Mouse (Mus musculus) embryo, embryonic 9.5 days (tissue): ENCODE data around the gene Tmem269.

Source experiments
- DNase-seq: peaks from one replicate; pipeline ENCODE4 v3.0.0-alpha.2; 2017; ENCODE audit errors: extremely low spot score

The Tmem269 gene

GRCm38 (mm10) chr4:119238661-119239060 lies 20.6 kb upstream of the Tmem269 start:
- DNase-seq = no peak

GRCm38 (mm10) chr4:119234348-119234747 lies 16.3 kb upstream of the Tmem269 start:
- no peak for DNase-seq

DNA sequence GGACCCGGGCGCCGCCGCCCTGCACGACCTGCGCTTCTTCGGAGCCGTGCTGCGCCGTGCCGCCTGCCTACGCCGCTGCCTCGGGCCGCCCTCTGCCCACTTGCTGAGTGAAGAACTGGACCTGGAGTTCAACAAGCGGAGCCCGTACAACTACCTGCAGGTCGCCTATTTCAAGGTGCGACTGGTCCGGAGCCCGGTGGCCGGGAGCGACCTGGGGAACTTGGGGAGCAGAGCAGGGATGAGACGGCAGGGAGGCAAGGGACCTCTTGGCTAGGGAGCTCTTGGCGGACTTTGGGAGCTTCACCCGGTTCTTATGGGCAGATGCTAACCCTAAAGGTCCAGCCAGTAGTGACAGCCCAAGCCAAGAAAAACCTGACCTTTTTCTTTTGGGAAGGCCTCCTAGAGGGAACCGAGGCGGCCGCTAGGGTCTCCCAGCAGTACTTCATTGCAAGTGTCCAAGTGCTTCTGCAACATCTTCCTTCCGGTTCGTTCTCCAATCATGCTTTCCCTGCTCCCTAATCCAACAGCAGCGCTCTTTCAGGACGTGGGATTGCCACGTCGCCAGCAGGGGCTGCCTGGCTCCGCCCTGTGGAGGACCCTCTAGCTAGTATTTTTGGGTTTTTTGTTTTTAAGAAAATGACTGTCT lies 15.4 kb upstream of the Tmem269 start:
- peak; percentile 74 for DNase-seq

- peak; percentile 97 for DNase-seq
Observed at GRCm38 (mm10) chr4:119232410-119233255, 14.6 kb upstream of the Tmem269 start, which contains the start of the genes AU022252 and P3h1. Gene AU022252, minus strand, starts transcription at chr4:119232712. Gene P3h1, plus strand, starts transcription at chr4:119232915.

DNA sequence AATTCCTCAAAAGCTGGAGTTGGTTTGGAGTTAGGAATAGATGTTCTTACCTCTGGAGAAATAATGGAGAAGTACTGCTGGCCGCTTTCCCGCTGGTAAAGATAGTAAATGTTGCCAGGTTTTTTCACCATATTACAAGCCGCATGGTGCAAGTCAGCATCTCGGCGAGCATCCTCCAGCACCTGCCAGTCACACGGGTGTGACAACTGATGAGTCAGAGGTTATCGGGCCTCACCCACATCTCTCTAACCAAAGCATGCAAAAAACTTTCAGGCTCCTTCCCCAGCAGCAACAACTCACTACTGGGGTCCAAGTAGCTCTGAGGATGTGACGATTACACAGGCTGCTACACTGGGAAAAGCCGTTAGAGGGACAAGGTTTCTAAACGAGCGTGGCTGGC lies 8.7 kb upstream of the Tmem269 start:
- no peak for DNase-seq

GRCm38 (mm10) chr4:119225719-119226118 lies 7.7 kb upstream of the Tmem269 start:
- no peak for DNase-seq

DNA sequence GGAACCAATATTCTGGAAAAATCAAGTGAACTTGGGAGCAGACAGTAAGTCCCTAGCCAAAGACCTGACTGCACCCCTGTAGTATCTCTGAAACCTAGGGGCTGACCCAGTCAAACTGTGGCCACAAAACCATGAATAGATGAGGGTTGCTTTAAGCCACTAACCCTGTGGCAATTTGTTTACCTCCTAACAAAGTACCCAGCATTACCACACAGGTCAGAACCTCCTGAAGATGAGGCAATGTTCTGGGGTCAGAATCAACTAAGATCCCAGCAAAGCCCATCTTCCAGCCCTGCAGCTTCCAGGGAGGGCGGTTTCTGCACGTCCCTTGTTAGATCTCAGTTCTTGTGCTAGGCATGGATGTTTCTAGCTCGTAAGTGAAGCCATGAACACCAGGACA lies 6.5 kb upstream of the Tmem269 start:
- DNase-seq = no peak

GRCm38 (mm10) chr4:119223696-119224095 lies 5.7 kb upstream of the Tmem269 start:
- DNase-seq = peak; percentile 10

GRCm38 (mm10) chr4:119216667-119217066 lies 1.4 kb downstream of the Tmem269 start:
- DNase-seq = no peak

- DNase-seq = peak; percentile 61
Observed at GRCm38 (mm10) chr4:119204672-119205071, 13.3 kb downstream of the Tmem269 start.

- DNase-seq = no peak
Observed at GRCm38 (mm10) chr4:119198105-119198504, 19.9 kb downstream of the Tmem269 start.

DNA sequence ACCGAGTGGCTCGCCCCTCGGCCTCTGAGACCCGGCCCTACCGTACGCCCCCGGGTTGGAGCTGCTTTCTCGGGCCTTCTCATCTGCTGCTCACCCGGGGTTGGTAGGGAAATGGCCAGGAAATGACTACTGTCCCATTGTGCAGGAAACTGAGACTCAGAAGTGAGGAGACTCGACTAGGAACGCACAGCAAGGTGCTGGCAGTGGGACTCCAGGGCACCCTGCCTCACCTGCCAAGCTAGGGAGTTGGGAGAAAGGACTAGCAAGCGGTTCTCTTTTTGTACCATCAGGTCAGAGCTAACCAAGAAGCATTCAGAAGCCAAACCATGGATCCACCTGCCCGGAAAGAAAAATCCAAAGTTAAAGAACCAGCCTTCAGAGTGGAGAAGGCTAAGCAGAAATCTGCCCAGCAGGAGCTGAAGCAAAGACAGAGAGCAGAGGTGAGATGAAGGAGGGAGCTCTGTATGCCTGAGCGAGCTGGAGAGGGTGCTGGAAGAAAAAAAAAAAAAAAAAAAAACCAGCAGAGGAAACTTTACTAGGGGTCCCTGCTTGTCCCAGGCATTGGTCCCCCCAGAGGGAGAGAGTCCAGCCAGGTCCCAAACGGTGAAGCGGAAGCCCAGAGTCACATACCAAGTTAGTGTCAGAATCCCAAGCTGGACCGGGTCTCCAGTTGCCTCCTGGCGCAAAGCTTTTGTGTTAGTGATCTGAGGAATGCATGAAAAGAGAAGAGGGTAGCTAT lies 22.3 kb downstream of the Tmem269 start:
- no peak for DNase-seq

DNA sequence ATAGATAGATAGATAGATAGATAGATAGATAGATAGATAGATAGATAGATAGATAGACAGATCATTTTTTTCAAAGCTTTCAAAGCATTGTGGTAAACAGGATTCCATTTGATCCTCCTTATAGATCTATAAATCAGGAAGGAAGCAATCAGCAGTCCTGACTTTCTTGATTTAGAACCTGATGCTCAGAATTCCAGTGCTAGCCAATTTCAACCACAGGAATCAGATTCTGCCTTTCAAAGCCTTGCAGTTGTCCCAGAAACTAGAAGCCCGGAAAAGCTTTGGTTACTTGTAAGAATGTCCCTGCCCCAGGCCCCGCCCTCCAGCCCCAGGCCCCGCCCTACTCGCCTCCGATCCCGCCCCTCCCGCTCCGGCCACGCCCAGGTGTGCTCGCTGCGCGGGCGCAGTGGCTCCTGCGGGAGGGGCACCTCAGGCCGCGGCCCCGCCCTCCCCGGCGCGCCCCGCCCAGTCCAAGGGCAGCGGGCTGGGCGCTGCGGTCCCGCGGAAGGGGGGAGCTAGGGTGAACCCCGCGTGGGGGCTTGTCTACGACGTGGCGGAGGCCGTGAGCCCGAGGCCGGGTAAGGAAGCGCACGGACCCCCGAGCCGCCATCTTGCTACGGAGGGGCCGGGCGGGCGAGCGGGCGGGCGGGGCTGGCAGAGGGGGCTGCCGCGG lies 23.0 kb downstream of the Tmem269 start, which contains the start of gene Svbp:
Gene Svbp, plus strand, starts transcription at position 398 of the 673 bp plus-strand sequence.
- DNase-seq = peak; percentile 94

- DNase-seq = no peak
Observed at GRCm38 (mm10) chr4:119192757-119193156, 25.3 kb downstream of the Tmem269 start.

GRCm38 (mm10) chr4:119191273-119191672 lies 26.7 kb downstream of the Tmem269 start:
- DNase-seq = no peak

GRCm38 (mm10) chr4:119190618-119191017 lies 27.4 kb downstream of the Tmem269 start:
- DNase-seq = no peak

- no peak for DNase-seq
Observed at GRCm38 (mm10) chr4:119189864-119190263, 28.2 kb downstream of the Tmem269 start, which contains the start of gene Ermap. Gene Ermap, minus strand, starts transcription at chr4:119190011.

- no peak for DNase-seq
Observed at GRCm38 (mm10) chr4:119189392-119189791, 28.6 kb downstream of the Tmem269 start.

- DNase-seq = no peak
Observed at GRCm38 (mm10) chr4:119188060-119188785, 29.8 kb downstream of the Tmem269 start.

- no peak for DNase-seq
Observed at GRCm38 (mm10) chr4:119185771-119186170, 32.2 kb downstream of the Tmem269 start.

DNA sequence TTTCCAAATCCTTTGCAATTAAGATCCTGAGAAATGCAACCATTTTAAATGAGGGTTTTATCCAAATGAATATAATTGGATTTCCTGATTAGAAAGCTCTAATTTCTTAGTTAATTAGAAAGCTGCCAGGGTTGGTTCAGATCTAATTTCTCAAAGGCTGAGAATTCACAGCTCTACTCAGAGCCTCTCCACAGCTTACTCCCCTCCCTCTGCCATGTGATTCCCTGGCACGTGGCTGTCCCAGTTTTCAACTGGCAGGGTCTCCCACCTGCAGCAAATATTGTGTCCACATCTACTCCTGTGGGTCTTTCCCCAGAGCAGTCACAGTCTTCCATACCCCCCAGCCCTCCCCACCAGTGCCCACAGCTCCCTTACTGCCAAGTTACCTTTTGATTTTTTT lies 34.5 kb downstream of the Tmem269 start:
- DNase-seq = no peak
